Mouse (Mus musculus) ES-E14 (cell line): ENCODE measurements at regions not wholly inside any gene's neighbourhood (a gene's known extent, or its start where the extent isn't known, plus 50 kb on each side); places are given as distances from the start of the nearest gene placed in this dataset.

Experiments
- CHD2 ChIP-seq: IDR thresholded peaks from 2 replicates; pipeline ENCODE4 v1.6.1; 2014; ENCODE audit warnings: mild to moderate bottlenecking, low read depth, low read length, inconsistent platforms
- HCFC1 ChIP-seq: IDR thresholded peaks from 2 replicates; pipeline ENCODE4 v1.6.1; 2012; ENCODE audit warnings: low read length, inconsistent platforms, borderline replicate concordance; ENCODE audit not compliant: insufficient read depth
- MAFK ChIP-seq: IDR thresholded peaks from 2 replicates; pipeline ENCODE4 v1.6.1; 2014; ENCODE audit warnings: mild to moderate bottlenecking, low read depth, low read length, inconsistent platforms; ENCODE audit not compliant: insufficient read depth
- ZC3H11A ChIP-seq: IDR thresholded peaks from 2 replicates; pipeline ENCODE4 v1.6.1; 2012; ENCODE audit warnings: low read depth, mild to moderate bottlenecking, inconsistent platforms, low read length, borderline replicate concordance

- no peak for TF ChIP-seq MAFK
- no peak for TF ChIP-seq HCFC1
- no peak for TF ChIP-seq ZC3H11A
- TF ChIP-seq CHD2: no peak
These were observed 156.4 kb upstream of the Pgrmc2 start for GRCm38 (mm10) chr3:41239246-41239645.
